Mouse (Mus musculus) lung, postnatal 0 days (tissue): ENCODE measurements at regions not wholly inside any gene's neighbourhood (a gene's known extent, or its start where the extent isn't known, plus 50 kb on each side); places are given as distances from the start of the nearest gene placed in this dataset.

Experiments used
- CTCF ChIP-seq: IDR thresholded peaks from 2 replicates; pipeline ENCODE4 v1.5.1; 2016; ENCODE audit warnings: antibody characterized with exemption, mild to moderate bottlenecking
- EP300 ChIP-seq: IDR thresholded peaks from 2 replicates; pipeline ENCODE4 v1.6.1; 2016; ENCODE audit warnings: antibody characterized with exemption, mild to moderate bottlenecking, control low read depth

GRCm38 (mm10) chr8:56218837-56219236 lies 75.5 kb upstream of the Hpgd start:
- TF ChIP-seq CTCF (no peak), EP300 (no peak)
